Mouse (Mus musculus) limb, embryonic 14.5 days (tissue): ENCODE measurements around the gene Ankrd17. TPM values are rescaled to one million over a fixed set of nuclear protein-coding genes. Genes with fewer than 3 reads are reported as not detected.

Source experiments
- ATAC-seq: fragments of 200-750 bp; cut with Nextera tagmentation; 2 replicates; pipeline ENCODE4 v1.8.0; 2017; ENCODE audit warnings: low read depth, moderate number of reproducible peaks, moderate TSS enrichment; ENCODE audit not compliant: low FRiP score
- DNase-seq: peaks from one replicate; pipeline ENCODE4 v3.0.0-alpha.2; 2015; ENCODE audit warnings: low spot score
- H3K27ac ChIP-seq: fragments of 300-500 bp; sonication (generic); replicated peaks from 2 replicates; pipeline ENCODE4 v1.5.1; 2014; ENCODE audit warnings: low read depth, mild to moderate bottlenecking, low read length, moderate library complexity, mixed read lengths
- H3K27me3 ChIP-seq: fragments of 300-500 bp; sonication (generic); 2 replicates; pipeline ENCODE4 v1.6.1; 2014; ENCODE audit warnings: low read length, mixed read lengths; ENCODE audit not compliant: control insufficient read depth, insufficient read depth
- H3K36me3 ChIP-seq: fragments of 300-500 bp; sonication (generic); 2 replicates; pipeline ENCODE4 v1.6.1; 2014; ENCODE audit warnings: mild to moderate bottlenecking, low read length, moderate library complexity, mixed read lengths; ENCODE audit not compliant: control insufficient read depth, insufficient read depth
- H3K4me1 ChIP-seq: fragments of 300-500 bp; sonication (generic); 2 replicates; pipeline ENCODE4 v1.6.1; 2014; ENCODE audit warnings: antibody characterized with exemption, low read length, mixed read lengths; ENCODE audit not compliant: control insufficient read depth, insufficient read depth
- H3K4me2 ChIP-seq: fragments of 300-500 bp; sonication (generic); replicated peaks from 2 replicates; pipeline ENCODE4 v1.6.1; 2014; ENCODE audit warnings: low read depth, mild to moderate bottlenecking, low read length, moderate library complexity; ENCODE audit not compliant: severe bottlenecking
- H3K4me3 ChIP-seq: fragments of 300-500 bp; sonication (generic); replicated peaks from 2 replicates; pipeline ENCODE4 v1.5.1; 2014; ENCODE audit warnings: low read length
- H3K9ac ChIP-seq: fragments of 300-500 bp; sonication (generic); 2 replicates; pipeline ENCODE4 v1.6.1; 2014; ENCODE audit warnings: mild to moderate bottlenecking, low read depth, low read length, moderate library complexity; ENCODE audit not compliant: severe bottlenecking
- H3K9me3 ChIP-seq: fragments of 300-500 bp; sonication (generic); 2 replicates; pipeline ENCODE4 v1.6.1; 2016; ENCODE audit warnings: low read length; ENCODE audit not compliant: control insufficient read depth
- POLR2A ChIP-seq: fragments of 200-500 bp; IDR thresholded peaks from 2 replicates; pipeline ENCODE4 v1.8.0; 2012; ENCODE audit warnings: inconsistent platforms, mild to moderate bottlenecking, moderate library complexity, borderline replicate concordance; ENCODE audit not compliant: insufficient read depth, insufficient read length; ENCODE audit errors: extremely low read depth
- WGBS: fragments of 180-500 bp; shearing (Covaris S2); extraction: QIAGEN DNeasy Blood & Tissue Kit; methylation state at CpG from one replicate; pipeline ENCODE4 v1.1.7; 2014; 5-methylcytosine and 5-hydroxymethylcytosine counted together
- polyA plus RNA-seq, 2 experiments: library from polyadenylated mRNA; depleted of rRNA in 1 of 2; stranded (reverse) in 1 of 2; unstranded in 1 of 2; fragments of >200 nt; fragmentation: Nextera tagmentation in 1 of 2; extraction: Ambion mirVana in 1 of 2; gene quantifications; 2 replicates each; pipeline versions ENCODE4 v1.2.1 to v1.2.3; 2012 to 2014

The Ankrd17 gene
- polyA plus RNA-seq, 2 experiments: 34.9 to 54.4 TPM

DNA sequence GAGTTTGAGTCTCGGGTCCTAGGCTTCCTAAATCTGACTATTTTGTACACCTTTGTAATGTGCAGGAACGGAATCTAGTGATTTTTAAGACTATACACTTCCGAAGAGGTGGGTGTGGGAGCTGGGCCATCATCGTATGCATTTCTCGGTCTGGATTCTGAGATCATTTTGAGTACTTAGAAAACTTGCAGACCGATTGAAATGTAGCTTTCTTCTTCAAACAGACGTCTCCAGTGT is 608 bp upstream of the Ankrd17 start, which contains the start of gene Gm9958:
Gm9958 (plus strand) TSS at position 138 of the 237 bp plus-strand sequence.
- Histone ChIP-seq H3K36me3 (no peaks in the 10 kb centered on the region), H3K4me1 (peaks cover 16% of the 10 kb centered on the region), H3K27ac (peak within 1 kb of the TSS; percentile 100), H3K9ac (peak within 1 kb of the TSS; percentile 96), H3K4me3 (peak within 1 kb of the TSS; percentile 94), H3K9me3 (no peaks in the 10 kb centered on the region), H3K4me2 (peak within 1 kb of the TSS; percentile 64), H3K27me3 (no peaks in the 10 kb centered on the region)
- WGBS: 3% methylated on average over 7 of the region's 7 CpGs
- DNase-seq (peak; percentile 3), ATAC-seq (no peak)
- no peak for TF ChIP-seq POLR2A

DNA sequence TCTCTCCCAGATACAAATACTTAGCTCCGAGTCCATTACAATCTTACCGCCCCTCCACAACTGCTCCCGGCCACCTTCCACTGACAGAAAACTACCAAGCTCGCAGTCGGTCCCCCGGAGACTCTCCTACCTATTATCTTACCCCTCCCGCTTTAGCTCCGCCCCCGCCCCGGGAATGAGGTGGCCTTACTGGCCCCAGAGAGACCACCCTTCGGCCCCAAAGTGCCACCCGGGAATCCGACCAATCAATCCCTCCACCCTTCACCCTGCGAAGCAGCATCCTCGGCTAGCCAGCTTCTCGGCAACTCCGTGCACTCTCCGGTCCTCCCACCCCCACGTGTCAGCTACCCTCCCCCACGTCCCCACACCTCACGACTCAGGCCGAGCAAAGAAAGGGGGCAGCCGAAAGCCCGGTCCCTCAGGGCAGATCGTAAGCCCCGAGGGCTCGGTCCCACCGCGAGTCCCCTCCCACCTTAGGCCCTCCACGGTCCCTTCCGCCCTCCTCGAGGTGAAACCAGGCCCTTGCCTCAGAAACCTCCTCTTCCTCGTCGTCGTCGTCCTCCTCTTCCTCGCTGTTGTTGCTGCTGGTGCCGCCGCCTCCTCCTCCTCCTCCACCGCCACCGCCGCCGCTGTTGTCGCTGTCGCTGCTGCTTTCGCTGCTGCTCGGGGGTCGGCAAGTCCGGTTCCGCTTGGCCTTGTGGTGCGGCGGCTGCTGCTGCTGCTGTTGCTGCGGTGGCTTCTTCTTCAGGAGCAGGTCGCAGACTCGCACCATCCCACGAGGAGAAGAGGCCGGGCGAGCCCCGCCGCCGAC is 1.0 kb downstream of the Ankrd17 start:
- peak; percentile 32 for DNase-seq
- H3K27me3 ChIP-seq: no peaks in the 10 kb centered on the region
- no peaks in the 10 kb centered on the region for H3K36me3 ChIP-seq
- TF ChIP-seq POLR2A: no peak
- peak overlapping the region; percentile 64 for H3K4me2 ChIP-seq
- peak overlapping the region; percentile 100 for H3K27ac ChIP-seq
- WGBS: 1% methylated on average over 49 of the region's 61 CpGs
- no peaks in the 10 kb centered on the region for H3K9me3 ChIP-seq
- peak overlapping the region; percentile 94 for H3K4me3 ChIP-seq
- peaks cover 16% of the 10 kb centered on the region for H3K4me1 ChIP-seq
- H3K9ac ChIP-seq: peak overlapping the region; percentile 96
- ATAC-seq: peak; percentile 1; the same call in 1 of the 2 replicates

DNA sequence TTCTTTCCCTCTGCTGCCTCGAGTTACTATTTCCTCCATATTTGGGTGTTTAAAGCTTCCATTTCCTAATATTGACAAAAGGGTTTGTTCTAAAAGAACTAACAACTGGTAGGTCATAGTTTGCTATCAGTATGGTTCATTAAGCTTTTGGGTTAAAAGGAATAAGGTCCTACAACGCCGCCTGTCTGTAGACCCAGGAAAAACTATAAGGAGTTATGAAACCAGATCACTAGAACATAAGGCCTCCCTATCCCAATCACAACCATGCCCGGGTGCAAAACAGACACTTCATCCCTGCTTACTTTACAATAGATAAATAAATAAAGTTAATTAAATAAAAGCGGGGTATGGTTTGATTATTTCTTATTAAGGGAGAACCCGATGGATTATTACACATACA is 1.9 kb downstream of the Ankrd17 start:
- WGBS: 2% methylated on average over 6 of the region's 6 CpGs
- Histone ChIP-seq H3K4me2 (peak overlapping the region; percentile 64), H3K27ac (0 out of 2 replicates have a peak overlapping the region, but pooled peaks have one; percentile 100), H3K36me3 (no peaks in the 10 kb centered on the region), H3K4me1 (peaks cover 16% of the 10 kb centered on the region), H3K9ac (peak overlapping the region; percentile 96), H3K27me3 (no peaks in the 10 kb centered on the region), H3K9me3 (no peaks in the 10 kb centered on the region), H3K4me3 (peak overlapping the region; percentile 94)
- DNase-seq (peak; percentile 88), ATAC-seq (no peak)
- TF ChIP-seq POLR2A: no peak

DNA sequence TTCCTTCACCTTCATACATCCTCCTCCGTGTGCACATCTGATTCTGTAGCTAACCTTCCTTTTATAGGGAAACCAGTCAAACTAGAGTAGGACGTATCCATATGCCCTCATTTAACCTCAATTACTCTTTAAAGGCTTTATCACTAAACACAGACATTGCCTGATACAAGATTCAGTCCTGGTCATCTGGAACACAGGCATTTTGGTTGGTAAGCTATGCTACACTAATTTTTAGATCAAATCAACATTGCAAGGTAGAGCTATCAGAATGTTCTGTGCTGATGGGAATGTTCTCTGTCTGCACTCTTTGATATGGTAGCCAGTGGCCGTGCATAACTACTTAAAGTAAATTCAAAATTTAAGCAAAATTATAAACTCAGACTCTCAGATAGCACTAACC is 10.6 kb downstream of the Ankrd17 start:
- ATAC-seq (no peak), DNase-seq (no peak)
- H3K9me3 ChIP-seq: no peaks in the 10 kb centered on the region
- no peak overlapping the region for H3K4me3 ChIP-seq
- no peak overlapping the region for H3K4me2 ChIP-seq
- H3K9ac ChIP-seq: no peak overlapping the region
- no peak overlapping the region for H3K27ac ChIP-seq
- H3K4me1 ChIP-seq: no peaks in the 10 kb centered on the region
- H3K27me3 ChIP-seq: no peaks in the 10 kb centered on the region
- H3K36me3 ChIP-seq: peaks cover 6% of the 10 kb centered on the region
- no peak for TF ChIP-seq POLR2A
- WGBS: 84% methylated on average over 3 of the region's 3 CpGs

DNA sequence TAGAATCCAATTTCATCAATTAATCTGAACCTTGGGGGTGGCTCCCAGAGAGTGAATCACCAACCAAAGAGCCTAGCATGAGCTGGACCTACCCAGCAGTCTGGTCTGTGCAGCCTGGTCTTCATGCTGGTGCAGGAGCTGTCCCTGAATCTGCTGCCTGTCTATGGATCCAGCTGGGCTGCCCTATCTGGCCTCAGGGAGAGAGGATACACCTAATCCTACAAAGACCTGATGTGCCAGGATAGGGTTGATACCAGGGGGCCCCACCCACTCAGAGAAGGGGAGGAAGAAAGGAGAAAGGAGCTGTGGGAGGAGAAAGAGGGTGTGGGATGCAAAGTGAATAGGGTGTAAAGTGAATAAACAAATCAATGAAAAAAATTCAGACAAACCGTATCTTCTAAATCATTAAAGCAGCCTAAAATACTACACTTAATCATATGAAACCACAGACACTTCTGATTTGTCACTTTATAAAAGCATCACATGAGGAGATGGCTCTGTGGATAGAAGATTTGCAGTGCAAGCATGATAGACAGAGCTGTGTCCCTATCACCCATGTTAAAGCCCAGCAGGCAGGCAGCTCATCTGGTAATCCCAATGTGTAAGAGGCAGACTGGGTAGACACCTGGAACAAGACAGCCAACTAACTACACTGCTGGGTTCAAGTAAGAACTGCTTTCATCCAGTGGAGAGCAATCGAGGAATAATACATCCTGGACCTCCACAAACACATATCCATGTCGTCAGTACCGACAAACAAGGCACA is 12.6 kb downstream of the Ankrd17 start:
- H3K36me3 ChIP-seq: peaks cover 6% of the 10 kb centered on the region
- 96% methylated on average over 4 of the region's 4 CpGs for WGBS

More for the DNA sequence above, 12.6 kb downstream of the Ankrd17 start:
- Histone ChIP-seq H3K4me1 (no peaks in the 10 kb centered on the region), H3K27me3 (no peaks in the 10 kb centered on the region), H3K4me3 (no peak overlapping the region), H3K27ac (no peak overlapping the region), H3K9me3 (no peaks in the 10 kb centered on the region), H3K4me2 (no peak overlapping the region), H3K9ac (no peak overlapping the region)
- no peak for ATAC-seq
- no peak for DNase-seq
- no peak for TF ChIP-seq POLR2A
